ENCODE assay signal across 12 mouse cellular contexts in genomic region chr2:93290345-93291118, GRCm38 (mm10). TPM values are rescaled to one million over a fixed set of nuclear protein-coding genes. Genes with fewer than 3 reads are reported as not detected.
DNase-seq lines count a peak whose midpoint lies in the region; ATAC-seq lines count a peak whose summit lies in the region.
"Had no signal": no experiment of that assay in that cellular context is flagged by ENCODE, and none has a peak within 500 bp of the region (broad histone marks: within the 10 kb centered on the region; RNA-seq: fewer than 3 reads in every experiment).

No protein-coding gene starts in this region.

- 40% methylated on average over 7 of the region's 7 CpGs for WGBS in intestine, embryonic 14.5 days
- WGBS in intestine, embryonic 15.5 days, result 45% methylated on average over 7 of the region's 7 CpGs
- 19% methylated on average over 7 of the region's 7 CpGs for WGBS in hindbrain, embryonic 14.5 days
- WGBS in neural tube, embryonic 13.5 days, result 26% methylated on average over 7 of the region's 7 CpGs

- H3K9me3 ChIP-seq in intestine, embryonic 14.5 days (ENCODE audit: control insufficient read depth, low read length), result no peaks in the 10 kb centered on the region
- no peaks in the 10 kb centered on the region for H3K9me3 ChIP-seq in intestine, embryonic 15.5 days
- no peaks in the 10 kb centered on the region for H3K9me3 ChIP-seq in hindbrain, embryonic 14.5 days (ENCODE audit: control insufficient read depth, low read length)
- no peaks in the 10 kb centered on the region for H3K9me3 ChIP-seq in neural tube, embryonic 13.5 days
- H3K9me3 ChIP-seq: heart, embryonic 15.5 days had no signal

- H3K4me3 ChIP-seq in intestine, embryonic 14.5 days (ENCODE audit: low read depth, low read length), result no peak overlapping the region
- H3K4me3 ChIP-seq in intestine, embryonic 15.5 days (replicated peaks), result no peak overlapping the region
- H3K4me3 ChIP-seq in hindbrain, embryonic 14.5 days (replicated peaks; ENCODE audit: low read length), result no peak overlapping the region
- H3K4me3 ChIP-seq in neural tube, embryonic 13.5 days, result no peak overlapping the region
- H3K4me3 ChIP-seq: embryonic facial prominence, embryonic 13.5 days; heart, embryonic 15.5 days had no signal

- no peaks in the 10 kb centered on the region for H3K27me3 ChIP-seq in intestine, embryonic 14.5 days (replicated peaks; ENCODE audit: control insufficient read depth, insufficient read depth, low read length)
- H3K27me3 ChIP-seq in intestine, embryonic 15.5 days (replicated peaks), result no peaks in the 10 kb centered on the region
- H3K27me3 ChIP-seq in hindbrain, embryonic 14.5 days (ENCODE audit: control insufficient read depth, insufficient read depth, low read length), result no peaks in the 10 kb centered on the region
- H3K27me3 ChIP-seq in neural tube, embryonic 13.5 days, result no peaks in the 10 kb centered on the region
- H3K27me3 ChIP-seq: embryonic facial prominence, embryonic 13.5 days; heart, embryonic 15.5 days had no signal

- H3K36me3 ChIP-seq in intestine, embryonic 14.5 days (ENCODE audit: control insufficient read depth, insufficient read depth, low read length), result 0 out of 2 replicates have a peak, but pooled peaks cover 7% of the 10 kb centered on the region
- no peaks in the 10 kb centered on the region for H3K36me3 ChIP-seq in intestine, embryonic 15.5 days
- H3K36me3 ChIP-seq in hindbrain, embryonic 14.5 days (replicated peaks; ENCODE audit: control insufficient read depth, insufficient read depth), result no peaks in the 10 kb centered on the region
- peaks cover 10% of the 10 kb centered on the region for H3K36me3 ChIP-seq in neural tube, embryonic 13.5 days
- H3K36me3 ChIP-seq: embryonic facial prominence, embryonic 13.5 days had no signal

- ATAC-seq in intestine, embryonic 14.5 days (replicated peaks; ENCODE audit: low FRiP score, low TSS enrichment, low read depth), result 0 out of 2 replicates have a peak, but pooled peaks have one; percentile 30
- ATAC-seq in intestine, embryonic 15.5 days, result no peak
- no peak for ATAC-seq in hindbrain, embryonic 14.5 days (ENCODE audit: low FRiP score)
- peak; percentile 9; the same call in 1 of the 2 replicates for ATAC-seq in neural tube, embryonic 13.5 days (ENCODE audit: low read depth)
- no peak for ATAC-seq in cerebellum, adult (ENCODE audit: insufficient number of reproducible peaks, low FRiP score, low TSS enrichment)

- H3K4me2 ChIP-seq in intestine, embryonic 14.5 days (ENCODE audit: low read length), result no peak overlapping the region
- no peak overlapping the region for H3K4me2 ChIP-seq in intestine, embryonic 15.5 days (replicated peaks)
- no peak overlapping the region for H3K4me2 ChIP-seq in hindbrain, embryonic 14.5 days (replicated peaks)
- H3K4me2 ChIP-seq in neural tube, embryonic 13.5 days, result no peak overlapping the region
- H3K4me2 ChIP-seq: embryonic facial prominence, embryonic 13.5 days; heart, embryonic 15.5 days had no signal

- H3K27ac ChIP-seq in intestine, embryonic 14.5 days (ENCODE audit: low read depth), result no peak overlapping the region
- H3K27ac ChIP-seq in intestine, embryonic 15.5 days, result no peak overlapping the region
- H3K27ac ChIP-seq in hindbrain, embryonic 14.5 days, result 0 out of 2 replicates have a peak overlapping the region, but pooled peaks have one; percentile 64
- peak overlapping the region; percentile 91 for H3K27ac ChIP-seq in neural tube, embryonic 13.5 days (replicated peaks)
- H3K27ac ChIP-seq: liver, embryonic 14.5 days had no signal

- H3K4me1 ChIP-seq in intestine, embryonic 14.5 days (replicated peaks; ENCODE audit: control insufficient read depth, insufficient read depth, low read length), result peaks cover 28% of the 10 kb centered on the region
- peaks cover 34% of the 10 kb centered on the region for H3K4me1 ChIP-seq in intestine, embryonic 15.5 days (replicated peaks)
- peaks cover 59% of the 10 kb centered on the region for H3K4me1 ChIP-seq in hindbrain, embryonic 14.5 days (replicated peaks; ENCODE audit: control insufficient read depth, insufficient read depth, low read length)
- H3K4me1 ChIP-seq in neural tube, embryonic 13.5 days (replicated peaks), result peaks cover 77% of the 10 kb centered on the region

- H3K9ac ChIP-seq in intestine, embryonic 14.5 days (ENCODE audit: low read length), result no peak overlapping the region
- H3K9ac ChIP-seq in intestine, embryonic 15.5 days, result no peak overlapping the region
- no peak overlapping the region for H3K9ac ChIP-seq in hindbrain, embryonic 14.5 days
- H3K9ac ChIP-seq in neural tube, embryonic 13.5 days, result no peak overlapping the region
- H3K9ac ChIP-seq: embryonic facial prominence, embryonic 13.5 days; heart, embryonic 15.5 days; liver, embryonic 14.5 days had no signal

- DNase-seq in intestine, embryonic 14.5 days (ENCODE audit: low spot score), result no peak
- DNase-seq in embryo, embryonic 9.5 days (ENCODE audit: extremely low spot score), result peak; percentile 85
- no peak for DNase-seq in hindbrain, embryonic 14.5 days (ENCODE audit: low spot score)
- DNase-seq in lung, postnatal 10 days, result no peak
- DNase-seq: adrenal gland, adult 8-10 months; kidney, postnatal 14 days had no signal

RNA-seq across cellular contexts. Expression of gene Tspan18, which starts 43.8 kb away (rescaled TPM):
- polyA plus RNA-seq in intestine, embryonic 14.5 days (2014; fragmentation: Nextera tagmentation; extraction: Ambion mirVana), result 36.1 and 41.0 TPM in 2 replicates
- polyA plus RNA-seq in intestine, embryonic 15.5 days (2015; fragmentation: Nextera tagmentation; extraction: Ambion mirVana), result 21.4 and 23.0 TPM in 2 replicates
- 28.6 and 31.3 TPM in 2 replicates for polyA plus RNA-seq in hindbrain, embryonic 14.5 days (2014; fragmentation: Nextera tagmentation; extraction: Ambion mirVana)
- polyA plus RNA-seq in neural tube, embryonic 13.5 days (2015; fragmentation: Nextera tagmentation; extraction: Ambion mirVana), result 41.8 and 43.5 TPM in 2 replicates

Comparison
In these comparisons a context has a peak if more than half of its experiments do, and no peak if none do; other contexts are left out.
1. ATAC-seq: peak in intestine, embryonic 14.5 days (single experiment) and neural tube, embryonic 13.5 days (single experiment); none in intestine, embryonic 15.5 days (single experiment), hindbrain, embryonic 14.5 days (single experiment) and cerebellum, adult (single experiment).
2. H3K27ac ChIP-seq: peak in hindbrain, embryonic 14.5 days (single experiment) and neural tube, embryonic 13.5 days (single experiment); none in intestine, embryonic 14.5 days (single experiment) and intestine, embryonic 15.5 days (single experiment).